Mouse (Mus musculus): Measurements from ENCODE around the gene Napsa. TPM values are rescaled to one million over a fixed set of nuclear protein-coding genes. Genes with fewer than 3 reads are reported as not detected.

The Napsa gene
- polyA plus RNA-seq, 1 experiment from 2014 or later: 1.1 TPM

DNA sequence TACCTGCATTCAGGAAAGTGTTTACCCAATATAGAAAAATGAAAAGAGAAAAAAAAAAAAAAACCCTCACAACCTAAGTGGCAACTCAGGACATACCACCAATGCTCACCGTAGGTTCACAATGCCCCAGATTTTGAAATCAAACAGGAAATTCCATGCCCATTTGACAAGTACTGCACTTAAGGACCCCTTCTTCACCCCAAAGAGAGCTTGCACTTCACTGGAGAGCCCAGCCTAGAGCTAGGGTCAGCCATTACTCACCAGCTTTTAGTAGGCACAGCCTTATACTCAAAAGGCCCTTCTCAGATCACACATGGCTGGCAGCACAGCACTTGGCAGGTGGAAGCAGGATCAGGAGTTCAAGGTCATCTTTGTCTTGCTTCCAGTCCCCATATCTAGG, 11.0 kb downstream of the Napsa start:
- Histone ChIP-seq H3K27ac (replicated peaks) (no peak overlapping the region), H3K27me3 (replicated peaks) (0 out of 2 replicates have a peak, but pooled peaks cover 3% of the 10 kb centered on the region), H3K4me3 (replicated peaks) (no peak overlapping the region), H3K4me2 (no peak overlapping the region), H3K9ac (replicated peaks) (no peak overlapping the region), H3K36me3 (no peaks in the 10 kb centered on the region), H3K4me1 (peaks cover 22% of the 10 kb centered on the region), H3K9me3 (replicated peaks) (no peaks in the 10 kb centered on the region)
- no peak for ATAC-seq (ENCODE audit: low FRiP score)
- WGBS: 76% methylated on average over 1 of the region's 1 CpGs

- no peak overlapping the region for H3K4me3 ChIP-seq (replicated peaks)
- peaks cover 28% of the 10 kb centered on the region for H3K4me1 ChIP-seq
- H3K9ac ChIP-seq (replicated peaks): no peak overlapping the region
- H3K9me3 ChIP-seq (replicated peaks): no peaks in the 10 kb centered on the region
- no peak for ATAC-seq (ENCODE audit: low FRiP score)
- 87% methylated on average over 4 of the region's 4 CpGs for WGBS
- H3K36me3 ChIP-seq: no peaks in the 10 kb centered on the region
- H3K27ac ChIP-seq (replicated peaks): no peak overlapping the region
- 0 out of 2 replicates have a peak, but pooled peaks cover 3% of the 10 kb centered on the region for H3K27me3 ChIP-seq (replicated peaks)
- no peak overlapping the region for H3K4me2 ChIP-seq
Observed at GRCm38 (mm10) chr7:44584265-44584804, 12.2 kb downstream of the Napsa start.

DNA sequence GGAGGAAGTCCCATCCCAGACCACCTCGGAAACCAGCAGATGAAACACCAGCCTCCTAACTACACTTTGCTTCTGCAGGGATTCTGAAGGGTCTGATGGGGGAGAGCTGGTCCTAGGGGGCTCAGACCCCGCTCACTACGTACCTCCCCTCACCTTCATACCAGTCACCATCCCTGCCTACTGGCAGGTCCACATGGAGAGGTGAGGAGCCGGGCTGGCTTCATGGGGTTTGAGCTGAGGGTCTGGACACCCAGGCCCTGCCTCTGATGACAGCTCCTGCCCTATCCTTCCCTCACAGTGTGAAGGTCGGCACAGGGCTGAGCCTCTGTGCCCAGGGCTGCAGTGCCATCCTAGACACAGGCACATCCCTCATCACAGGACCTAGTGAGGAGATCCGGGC, 12.7 kb downstream of the Napsa start:
- Histone ChIP-seq H3K36me3 (no peaks in the 10 kb centered on the region), H3K27ac (replicated peaks) (no peak overlapping the region), H3K4me2 (no peak overlapping the region), H3K9me3 (replicated peaks) (no peaks in the 10 kb centered on the region), H3K4me1 (peaks cover 34% of the 10 kb centered on the region), H3K4me3 (replicated peaks) (no peak overlapping the region), H3K9ac (replicated peaks) (no peak overlapping the region), H3K27me3 (replicated peaks) (0 out of 2 replicates have a peak, but pooled peaks cover 3% of the 10 kb centered on the region)
- WGBS: 92% methylated on average over 6 of the region's 6 CpGs
- no peak for ATAC-seq (ENCODE audit: low FRiP score)

DNA sequence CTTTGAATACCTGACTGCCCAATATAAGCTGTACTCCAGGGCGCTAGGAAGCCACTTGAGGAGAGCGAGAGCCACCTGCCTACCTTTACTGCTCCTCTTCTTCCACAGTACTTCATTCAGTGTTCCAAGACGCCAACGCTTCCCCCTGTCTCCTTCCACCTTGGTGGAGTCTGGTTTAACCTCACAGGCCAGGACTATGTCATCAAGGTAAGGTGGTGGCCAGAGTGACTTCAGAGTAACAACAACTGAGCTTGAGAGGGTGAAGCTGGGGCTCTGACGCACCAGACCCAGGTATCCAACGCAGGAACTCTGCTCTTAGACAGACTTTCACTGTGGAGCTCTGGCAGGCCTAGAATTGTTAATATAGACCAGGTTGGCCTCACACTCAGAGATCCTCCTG, 13.4 kb downstream of the Napsa start:
- no peak for ATAC-seq (ENCODE audit: low FRiP score)
- WGBS: 96% methylated on average over 6 of the region's 6 CpGs
- H3K27ac ChIP-seq (replicated peaks): no peak overlapping the region
- no peak overlapping the region for H3K9ac ChIP-seq (replicated peaks)
- H3K27me3 ChIP-seq (replicated peaks): 0 out of 2 replicates have a peak, but pooled peaks cover 3% of the 10 kb centered on the region
- H3K4me2 ChIP-seq: no peak overlapping the region
- H3K4me3 ChIP-seq (replicated peaks): no peak overlapping the region
- peaks cover 39% of the 10 kb centered on the region for H3K4me1 ChIP-seq
- H3K9me3 ChIP-seq (replicated peaks): no peaks in the 10 kb centered on the region
- no peaks in the 10 kb centered on the region for H3K36me3 ChIP-seq

DNA sequence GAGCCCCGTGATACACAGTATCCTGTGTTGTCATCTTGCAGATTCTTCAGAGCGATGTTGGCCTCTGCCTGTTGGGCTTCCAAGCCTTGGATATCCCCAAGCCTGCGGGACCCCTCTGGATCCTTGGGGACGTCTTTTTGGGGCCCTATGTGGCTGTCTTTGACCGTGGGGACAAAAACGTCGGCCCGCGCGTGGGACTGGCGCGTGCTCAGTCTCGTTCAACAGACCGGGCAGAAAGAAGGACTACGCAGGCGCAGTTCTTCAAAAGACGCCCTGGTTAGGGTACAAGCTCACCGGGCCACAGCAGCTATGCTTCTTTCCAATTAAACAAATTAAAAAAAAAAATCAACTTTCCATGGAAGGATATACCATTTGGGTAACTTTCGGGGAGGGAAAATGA, 14.3 kb downstream of the Napsa start:
- peaks cover 45% of the 10 kb centered on the region for H3K4me1 ChIP-seq
- WGBS: 13% methylated on average over 19 of the region's 19 CpGs
- peak overlapping the region; percentile 53 for H3K9ac ChIP-seq (replicated peaks)
- H3K27me3 ChIP-seq (replicated peaks): 0 out of 2 replicates have a peak, but pooled peaks cover 3% of the 10 kb centered on the region
- ATAC-seq (ENCODE audit: low FRiP score): no peak
- H3K4me2 ChIP-seq: peak overlapping the region; percentile 90
- H3K4me3 ChIP-seq (replicated peaks): peak overlapping the region; percentile 73
- H3K27ac ChIP-seq (replicated peaks): peak overlapping the region; percentile 78
- no peaks in the 10 kb centered on the region for H3K36me3 ChIP-seq
- H3K9me3 ChIP-seq (replicated peaks): no peaks in the 10 kb centered on the region

DNA sequence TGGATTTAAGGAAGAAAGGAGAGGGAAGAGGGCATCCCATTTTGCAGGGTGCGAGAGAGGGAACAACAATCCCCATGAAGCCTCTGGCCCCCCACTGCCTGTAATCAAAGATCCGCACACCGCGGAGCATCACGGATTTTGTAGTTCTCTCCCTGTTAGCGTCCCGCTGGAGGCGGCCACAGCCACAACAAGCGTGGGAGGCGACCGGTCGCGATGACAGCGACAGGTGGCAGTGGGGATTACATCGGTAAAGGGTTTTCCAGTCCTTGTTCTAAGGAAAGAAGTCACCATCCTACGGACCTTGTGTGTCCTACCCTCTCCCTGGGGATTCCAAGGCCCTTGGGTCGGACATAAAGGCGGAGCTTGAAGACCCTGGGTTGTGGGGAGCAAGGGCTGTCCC, 14.8 kb downstream of the Napsa start:
- no peaks in the 10 kb centered on the region for H3K9me3 ChIP-seq (replicated peaks)
- H3K9ac ChIP-seq (replicated peaks): peak overlapping the region; percentile 53
- 2% methylated on average over 18 of the region's 18 CpGs for WGBS
- H3K27me3 ChIP-seq (replicated peaks): 0 out of 2 replicates have a peak, but pooled peaks cover 3% of the 10 kb centered on the region
- peak overlapping the region; percentile 78 for H3K27ac ChIP-seq (replicated peaks)
- H3K4me1 ChIP-seq: peaks cover 50% of the 10 kb centered on the region
- peak overlapping the region; percentile 90 for H3K4me2 ChIP-seq
- peak; percentile 35; the same call in 1 of the 2 replicates for ATAC-seq (ENCODE audit: low FRiP score)
- H3K36me3 ChIP-seq: no peaks in the 10 kb centered on the region
- H3K4me3 ChIP-seq (replicated peaks): peak overlapping the region; percentile 73

DNA sequence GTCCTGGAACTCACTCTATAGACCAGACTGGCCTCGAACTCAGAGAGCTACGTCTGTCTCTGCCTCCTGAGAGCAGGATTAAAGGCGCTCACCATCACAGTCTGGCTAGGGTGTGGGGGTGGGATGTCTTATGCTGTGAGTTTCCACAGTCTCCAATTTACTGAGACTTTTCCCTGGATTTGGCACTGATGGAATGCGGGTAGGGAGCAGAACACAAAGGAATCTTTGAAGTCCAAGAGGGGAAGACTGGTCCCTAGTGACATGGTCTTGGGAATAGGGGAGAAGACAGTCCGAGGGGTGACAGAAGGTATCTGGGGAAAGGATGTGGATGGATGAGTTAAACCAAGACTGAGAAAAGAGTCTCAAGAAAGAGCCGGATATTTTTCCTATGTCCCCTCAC, 15.5 kb downstream of the Napsa start:
- ATAC-seq (ENCODE audit: low FRiP score): no peak
- Histone ChIP-seq H3K9ac (replicated peaks) (peak overlapping the region; percentile 53), H3K4me3 (replicated peaks) (peak overlapping the region; percentile 73), H3K4me1 (peaks cover 57% of the 10 kb centered on the region), H3K36me3 (no peaks in the 10 kb centered on the region), H3K4me2 (peak overlapping the region; percentile 90), H3K27ac (replicated peaks) (no peak overlapping the region), H3K9me3 (replicated peaks) (no peaks in the 10 kb centered on the region), H3K27me3 (replicated peaks) (peaks cover 10% of the 10 kb centered on the region)
- 48% methylated on average over 6 of the region's 6 CpGs for WGBS

DNA sequence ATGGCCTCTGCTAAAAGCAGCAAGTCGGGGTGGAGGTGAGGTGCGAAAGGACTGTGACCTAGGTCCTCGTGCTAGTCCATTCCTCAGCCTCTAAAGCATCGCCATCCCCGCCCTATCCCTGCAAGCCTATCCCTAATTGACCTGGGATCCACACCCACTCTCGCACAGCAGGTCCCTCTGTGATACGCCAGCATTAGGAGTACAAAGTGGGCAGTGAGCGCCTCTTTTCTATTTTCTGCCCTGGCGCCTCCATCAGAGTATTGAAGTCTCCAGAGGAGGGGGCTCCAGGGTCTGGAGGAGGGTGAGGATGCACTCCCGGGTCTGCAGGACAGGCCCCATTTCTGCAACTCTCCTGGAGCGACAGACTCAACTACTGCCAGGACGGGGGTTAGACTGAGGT, 16.2 kb downstream of the Napsa start:
- ATAC-seq (ENCODE audit: low FRiP score): no peak
- Histone ChIP-seq H3K4me1 (peaks cover 64% of the 10 kb centered on the region), H3K4me3 (replicated peaks) (peak overlapping the region; percentile 73), H3K36me3 (no peaks in the 10 kb centered on the region), H3K27me3 (replicated peaks) (peaks cover 17% of the 10 kb centered on the region), H3K9ac (replicated peaks) (peak overlapping the region; percentile 55), H3K27ac (replicated peaks) (peak overlapping the region; percentile 82; the same call in 1 of the 2 replicates), H3K9me3 (replicated peaks) (no peaks in the 10 kb centered on the region), H3K4me2 (peak overlapping the region; percentile 90)
- 9% methylated on average over 12 of the region's 12 CpGs for WGBS

GRCm38 (mm10) chr7:44589149-44589548, 17.0 kb downstream of the Napsa start:
- H3K9me3 ChIP-seq (replicated peaks): no peaks in the 10 kb centered on the region
- peaks cover 17% of the 10 kb centered on the region for H3K27me3 ChIP-seq (replicated peaks)
- H3K27ac ChIP-seq (replicated peaks): peak overlapping the region; percentile 82
- peaks cover 72% of the 10 kb centered on the region for H3K4me1 ChIP-seq
- ATAC-seq (ENCODE audit: low FRiP score): peak; percentile 15
- no peaks in the 10 kb centered on the region for H3K36me3 ChIP-seq
- WGBS: under 1% methylated on average over 32 of the region's 33 CpGs
- peak overlapping the region; percentile 90 for H3K4me2 ChIP-seq
- H3K4me3 ChIP-seq (replicated peaks): peak overlapping the region; percentile 73
- H3K9ac ChIP-seq (replicated peaks): peak overlapping the region; percentile 55

DNA sequence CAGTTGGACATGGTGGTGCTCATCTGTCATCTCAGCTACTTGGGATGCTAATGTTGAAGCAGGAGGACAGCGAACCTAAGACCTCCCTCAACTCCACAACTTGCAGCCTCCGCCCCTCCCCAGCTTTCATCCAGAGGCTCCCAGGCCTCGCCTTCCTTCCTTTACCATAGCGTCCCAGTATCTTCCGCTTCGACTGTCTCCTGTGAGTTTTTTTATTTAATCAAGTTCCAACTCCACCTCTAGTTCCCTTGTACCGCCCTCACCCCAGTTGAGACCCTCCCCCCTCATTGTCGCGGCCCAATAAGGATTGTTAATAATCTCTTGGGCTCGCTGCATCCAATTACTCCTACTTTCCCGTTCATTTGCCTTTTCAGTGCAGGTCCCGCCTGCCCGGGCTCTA, 17.8 kb downstream of the Napsa start:
- H3K4me3 ChIP-seq (replicated peaks): peak overlapping the region; percentile 73
- H3K4me2 ChIP-seq: peak overlapping the region; percentile 90
- peak overlapping the region; percentile 55; the same call in 1 of the 2 replicates for H3K9ac ChIP-seq (replicated peaks)
- peak overlapping the region; percentile 82 for H3K27ac ChIP-seq (replicated peaks)
- peaks cover 79% of the 10 kb centered on the region for H3K4me1 ChIP-seq
- H3K9me3 ChIP-seq (replicated peaks): no peaks in the 10 kb centered on the region
- 1% methylated on average over 13 of the region's 13 CpGs for WGBS
- no peaks in the 10 kb centered on the region for H3K36me3 ChIP-seq
- H3K27me3 ChIP-seq (replicated peaks): peaks cover 17% of the 10 kb centered on the region
- peak; percentile 4; the same call in 1 of the 2 replicates for ATAC-seq (ENCODE audit: low FRiP score)

- Histone ChIP-seq H3K27me3 (replicated peaks) (peaks cover 14% of the 10 kb centered on the region), H3K36me3 (peaks cover 4% of the 10 kb centered on the region; the same call in 1 of the 2 replicates)
Observed at GRCm38 (mm10) chr7:44590402-44591347, 18.5 kb downstream of the Napsa start, which contains the start of gene Kcnc3. Gene Kcnc3, plus strand, starts transcription at chr7:44590664.

More at GRCm38 (mm10) chr7:44590402-44591347, 18.5 kb downstream of the Napsa start, which contains the start of gene Kcnc3:
- ATAC-seq (ENCODE audit: low FRiP score): peak; percentile 91
- Histone ChIP-seq H3K4me3 (replicated peaks) (peak within 1 kb of the TSS; percentile 73), H3K27ac (replicated peaks) (peak within 1 kb of the TSS; percentile 82), H3K4me2 (peak within 1 kb of the TSS; percentile 90), H3K9ac (replicated peaks) (peak within 1 kb of the TSS; percentile 55), H3K9me3 (replicated peaks) (no peaks in the 10 kb centered on the region), H3K4me1 (peaks cover 76% of the 10 kb centered on the region)
- under 1% methylated on average over 79 of the region's 80 CpGs for whole genome bisulfite sequencing

Data from neural tube, embryonic 15.5 days (tissue).